Mouse (Mus musculus): ENCODE measurements around the gene Lgmn. TPM values are rescaled to one million over a fixed set of nuclear protein-coding genes. Genes with fewer than 3 reads are reported as not detected.

The Lgmn gene
- polyA plus RNA-seq, 1 experiment from 2014 or later, result 73.1 TPM

- no peaks in the 10 kb centered on the region for H3K27me3 ChIP-seq
- no peak overlapping the region for H3K9ac ChIP-seq (replicated peaks)
- no peak overlapping the region for H3K27ac ChIP-seq (replicated peaks)
- WGBS, result 96% methylated on average over 7 of the region's 7 CpGs
- H3K4me1 ChIP-seq, result no peaks in the 10 kb centered on the region
- ATAC-seq (replicated peaks), result no peak
- H3K9me3 ChIP-seq, result no peaks in the 10 kb centered on the region
- no peak overlapping the region for H3K4me2 ChIP-seq (replicated peaks)
- H3K4me3 ChIP-seq, result no peak overlapping the region
- H3K36me3 ChIP-seq, result peaks cover 9% of the 10 kb centered on the region; the same call in 1 of the 2 replicates
These were observed 13.3 kb downstream of the Lgmn start for GRCm38 (mm10) chr12:102426285-102426684.

- no peak overlapping the region for H3K4me2 ChIP-seq (replicated peaks)
- H3K36me3 ChIP-seq, result peaks cover 9% of the 10 kb centered on the region; the same call in 1 of the 2 replicates
- H3K4me3 ChIP-seq, result no peak overlapping the region
- 91% methylated on average over 4 of the region's 4 CpGs for WGBS
- H3K4me1 ChIP-seq, result no peaks in the 10 kb centered on the region
- no peaks in the 10 kb centered on the region for H3K27me3 ChIP-seq
- no peak for ATAC-seq (replicated peaks)
- H3K27ac ChIP-seq (replicated peaks), result no peak overlapping the region
- no peak overlapping the region for H3K9ac ChIP-seq (replicated peaks)
- H3K9me3 ChIP-seq, result no peaks in the 10 kb centered on the region
These were observed 14.5 kb downstream of the Lgmn start for GRCm38 (mm10) chr12:102425048-102425578.

GRCm38 (mm10) chr12:102424456-102424855 lies 15.2 kb downstream of the Lgmn start:
- H3K36me3 ChIP-seq, result peaks cover 9% of the 10 kb centered on the region; the same call in 1 of the 2 replicates
- no peaks in the 10 kb centered on the region for H3K4me1 ChIP-seq
- H3K27me3 ChIP-seq, result no peaks in the 10 kb centered on the region
- no peak overlapping the region for H3K27ac ChIP-seq (replicated peaks)
- ATAC-seq (replicated peaks), result no peak
- H3K9ac ChIP-seq (replicated peaks), result no peak overlapping the region
- no peak overlapping the region for H3K4me3 ChIP-seq
- no peak overlapping the region for H3K4me2 ChIP-seq (replicated peaks)
- no peaks in the 10 kb centered on the region for H3K9me3 ChIP-seq
- 91% methylated on average over 2 of the region's 2 CpGs for WGBS

GRCm38 (mm10) chr12:102423625-102424024 lies 16.0 kb downstream of the Lgmn start:
- ATAC-seq (replicated peaks), result no peak
- 93% methylated on average over 8 of the region's 8 CpGs for WGBS
- no peaks in the 10 kb centered on the region for H3K27me3 ChIP-seq
- no peak overlapping the region for H3K4me3 ChIP-seq
- peaks cover 9% of the 10 kb centered on the region; the same call in 1 of the 2 replicates for H3K36me3 ChIP-seq
- H3K9ac ChIP-seq (replicated peaks), result no peak overlapping the region
- no peaks in the 10 kb centered on the region for H3K4me1 ChIP-seq
- H3K27ac ChIP-seq (replicated peaks), result no peak overlapping the region
- H3K9me3 ChIP-seq, result no peaks in the 10 kb centered on the region
- no peak overlapping the region for H3K4me2 ChIP-seq (replicated peaks)

GRCm38 (mm10) chr12:102422623-102423320 lies 16.8 kb downstream of the Lgmn start:
- Histone ChIP-seq H3K36me3 (peaks cover 9% of the 10 kb centered on the region; the same call in 1 of the 2 replicates), H3K9me3 (no peaks in the 10 kb centered on the region), H3K4me2 (replicated peaks) (no peak overlapping the region), H3K4me1 (no peaks in the 10 kb centered on the region), H3K27ac (replicated peaks) (no peak overlapping the region), H3K9ac (replicated peaks) (no peak overlapping the region), H3K27me3 (no peaks in the 10 kb centered on the region), H3K4me3 (no peak overlapping the region)
- no peak for ATAC-seq (replicated peaks)
- 91% methylated on average over 11 of the region's 11 CpGs for WGBS

GRCm38 (mm10) chr12:102422065-102422464 lies 17.5 kb downstream of the Lgmn start:
- ATAC-seq (replicated peaks), result no peak
- Histone ChIP-seq H3K36me3 (peaks cover 9% of the 10 kb centered on the region; the same call in 1 of the 2 replicates), H3K4me1 (no peaks in the 10 kb centered on the region), H3K27me3 (no peaks in the 10 kb centered on the region), H3K9ac (replicated peaks) (no peak overlapping the region), H3K27ac (replicated peaks) (no peak overlapping the region), H3K4me2 (replicated peaks) (no peak overlapping the region), H3K4me3 (no peak overlapping the region), H3K9me3 (no peaks in the 10 kb centered on the region)
- WGBS, result 82% methylated on average over 6 of the region's 6 CpGs

GRCm38 (mm10) chr12:102420168-102420890 lies 19.3 kb downstream of the Lgmn start:
- H3K9me3 ChIP-seq, result no peaks in the 10 kb centered on the region
- no peak overlapping the region for H3K4me2 ChIP-seq (replicated peaks)
- H3K27me3 ChIP-seq, result no peaks in the 10 kb centered on the region
- no peak for ATAC-seq (replicated peaks)
- WGBS, result 90% methylated on average over 10 of the region's 10 CpGs
- peaks cover 9% of the 10 kb centered on the region; the same call in 1 of the 2 replicates for H3K36me3 ChIP-seq
- no peaks in the 10 kb centered on the region for H3K4me1 ChIP-seq
- no peak overlapping the region for H3K9ac ChIP-seq (replicated peaks)
- H3K27ac ChIP-seq (replicated peaks), result no peak overlapping the region; the same call in 1 of the 2 replicates
- H3K4me3 ChIP-seq, result no peak overlapping the region

- no peak overlapping the region; the same call in 1 of the 2 replicates for H3K27ac ChIP-seq (replicated peaks)
- ATAC-seq (replicated peaks), result peak; percentile 67; the same call in 1 of the 2 replicates
- 33% methylated on average over 3 of the region's 3 CpGs for WGBS
- H3K4me2 ChIP-seq (replicated peaks), result no peak overlapping the region
- no peaks in the 10 kb centered on the region for H3K4me1 ChIP-seq
- H3K9me3 ChIP-seq, result no peaks in the 10 kb centered on the region
- peaks cover 9% of the 10 kb centered on the region; the same call in 1 of the 2 replicates for H3K36me3 ChIP-seq
- no peak overlapping the region for H3K4me3 ChIP-seq
- H3K27me3 ChIP-seq, result no peaks in the 10 kb centered on the region
- H3K9ac ChIP-seq (replicated peaks), result no peak overlapping the region
These were observed 20.1 kb downstream of the Lgmn start for GRCm38 (mm10) chr12:102419544-102419943.

- Histone ChIP-seq H3K9ac (replicated peaks) (no peak overlapping the region), H3K36me3 (peaks cover 5% of the 10 kb centered on the region; the same call in 1 of the 2 replicates), H3K27me3 (no peaks in the 10 kb centered on the region), H3K4me2 (replicated peaks) (no peak overlapping the region), H3K27ac (replicated peaks) (no peak overlapping the region), H3K4me1 (no peaks in the 10 kb centered on the region), H3K9me3 (no peaks in the 10 kb centered on the region), H3K4me3 (no peak overlapping the region)
- 91% methylated on average over 6 of the region's 6 CpGs for WGBS
- no peak for ATAC-seq (replicated peaks)
These were observed 21.9 kb downstream of the Lgmn start for GRCm38 (mm10) chr12:102417701-102418100.

- H3K4me3 ChIP-seq, result no peak overlapping the region
- H3K36me3 ChIP-seq, result no peaks in the 10 kb centered on the region; the same call in 1 of the 2 replicates
- no peak for ATAC-seq (replicated peaks)
These were observed 22.6 kb downstream of the Lgmn start for GRCm38 (mm10) chr12:102416955-102417510.

GRCm38 (mm10) chr12:102416391-102416837 lies 23.2 kb downstream of the Lgmn start:
- Histone ChIP-seq H3K36me3 (no peaks in the 10 kb centered on the region; the same call in 1 of the 2 replicates), H3K27me3 (no peaks in the 10 kb centered on the region), H3K9ac (replicated peaks) (no peak overlapping the region), H3K27ac (replicated peaks) (no peak overlapping the region), H3K9me3 (no peaks in the 10 kb centered on the region), H3K4me2 (replicated peaks) (no peak overlapping the region), H3K4me1 (no peaks in the 10 kb centered on the region), H3K4me3 (no peak overlapping the region)
- ATAC-seq (replicated peaks), result no peak
- WGBS, result 44% methylated on average over 7 of the region's 7 CpGs

More at GRCm38 (mm10) chr12:102416955-102417510, 22.6 kb downstream of the Lgmn start:
- no peak overlapping the region for H3K9ac ChIP-seq (replicated peaks)
- H3K27ac ChIP-seq (replicated peaks), result no peak overlapping the region
- WGBS, result 76% methylated on average over 7 of the region's 7 CpGs
- no peaks in the 10 kb centered on the region for H3K27me3 ChIP-seq
- H3K9me3 ChIP-seq, result no peaks in the 10 kb centered on the region
- H3K4me1 ChIP-seq, result no peaks in the 10 kb centered on the region
- no peak overlapping the region for H3K4me2 ChIP-seq (replicated peaks)

- Histone ChIP-seq H3K36me3 (no peaks in the 10 kb centered on the region), H3K4me2 (replicated peaks) (no peak overlapping the region), H3K4me1 (no peaks in the 10 kb centered on the region), H3K9me3 (no peaks in the 10 kb centered on the region), H3K4me3 (no peak overlapping the region), H3K9ac (replicated peaks) (no peak overlapping the region), H3K27ac (replicated peaks) (no peak overlapping the region), H3K27me3 (no peaks in the 10 kb centered on the region)
- no peak for ATAC-seq (replicated peaks)
- WGBS, result 89% methylated on average over 6 of the region's 6 CpGs
These were observed 24.9 kb downstream of the Lgmn start for GRCm38 (mm10) chr12:102414686-102415085.

Data from forebrain, embryonic 15.5 days (tissue).